Mouse (Mus musculus) cerebellum, adult 2 months (tissue): ENCODE data around the gene Epb41l1. TPM values are rescaled to one million over a fixed set of nuclear protein-coding genes. Genes with fewer than 3 reads are reported as not detected.

Source experiments
- DNase-seq, 2 experiments: peaks; one replicate each; pipeline ENCODE4 v3.0.0; 2021
- H3K27ac ChIP-seq: fragments of 200-500 bp; 2 replicates; pipeline ENCODE4 v1.5.1; 2012; ENCODE audit warnings: low read length, control low read depth, inconsistent platforms; ENCODE audit not compliant: insufficient read depth
- H3K27me3 ChIP-seq: fragments of 200-500 bp; 2 replicates; pipeline ENCODE4 v1.6.1; 2012; ENCODE audit warnings: inconsistent platforms, mild to moderate bottlenecking, low read length, moderate library complexity; ENCODE audit not compliant: control insufficient read depth, insufficient read depth
- H3K4me1 ChIP-seq: fragments of 200-500 bp; 2 replicates; pipeline ENCODE4 v1.6.1; 2011; ENCODE audit warnings: low read length; ENCODE audit not compliant: control insufficient read depth, insufficient read depth
- H3K4me3 ChIP-seq: fragments of 200-500 bp; replicated peaks from 2 replicates; pipeline ENCODE3; 2011; ENCODE audit warnings: mild to moderate bottlenecking, low read depth, low read length, control low read depth; ENCODE audit not compliant: insufficient read depth
- CTCF ChIP-seq: fragments of 200-500 bp; IDR thresholded peaks from 2 replicates; pipeline ENCODE4 v1.5.1; 2011; ENCODE audit warnings: low read depth, mild to moderate bottlenecking, control low read depth, low read length, moderate library complexity, borderline replicate concordance; ENCODE audit not compliant: insufficient read depth
- POLR2A ChIP-seq: fragments of 200-500 bp; IDR thresholded peaks from 2 replicates; pipeline ENCODE4 v1.6.1; 2011; ENCODE audit warnings: low read length, control low read depth, borderline replicate concordance; ENCODE audit not compliant: insufficient read depth
- WGBS: fragments of 180-500 bp; shearing (Covaris S2); methylation state at CpG from one replicate; pipeline ENCODE4 v1.1.7; 2018; 5-methylcytosine and 5-hydroxymethylcytosine counted together
- polyA plus RNA-seq: library from polyadenylated mRNA; depleted of rRNA; stranded (reverse); fragments of >200 nt; gene quantifications from 2 replicates; pipeline ENCODE4 v1.2.3, GENCODE M21; 2012

Gene Epb41l1
- polyA plus RNA-seq, 1 experiment, result 219 TPM

DNA sequence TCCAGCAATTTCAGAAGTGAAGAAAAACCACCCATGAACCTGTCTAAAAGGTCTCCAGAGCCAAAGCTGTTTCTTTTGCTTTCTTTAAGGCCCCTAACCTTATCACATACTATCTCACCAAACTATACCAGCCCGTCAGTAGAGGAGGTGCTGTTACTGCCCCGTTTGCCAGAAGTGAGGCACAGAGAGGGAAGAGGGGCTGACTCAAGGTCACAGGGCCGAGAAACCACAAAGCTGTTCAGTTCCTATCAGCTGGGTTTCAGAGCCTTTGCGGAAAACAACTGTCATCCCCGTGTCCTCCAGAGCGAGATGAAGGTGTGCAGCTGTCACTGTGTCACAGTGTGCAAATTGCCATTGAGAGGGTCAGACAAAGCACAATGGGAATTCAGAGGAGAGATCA lies 21.2 kb downstream of the Epb41l1 start:
- Histone ChIP-seq H3K27me3 (no peaks in the 10 kb centered on the region), H3K27ac (no peak overlapping the region), H3K4me3 (no peak overlapping the region), H3K4me1 (no peaks in the 10 kb centered on the region; the same call in 1 of the 2 replicates)
- DNase-seq, result no peak
- 69% methylated on average over 6 of the region's 6 CpGs for WGBS
- no peak for TF ChIP-seq POLR2A

DNA sequence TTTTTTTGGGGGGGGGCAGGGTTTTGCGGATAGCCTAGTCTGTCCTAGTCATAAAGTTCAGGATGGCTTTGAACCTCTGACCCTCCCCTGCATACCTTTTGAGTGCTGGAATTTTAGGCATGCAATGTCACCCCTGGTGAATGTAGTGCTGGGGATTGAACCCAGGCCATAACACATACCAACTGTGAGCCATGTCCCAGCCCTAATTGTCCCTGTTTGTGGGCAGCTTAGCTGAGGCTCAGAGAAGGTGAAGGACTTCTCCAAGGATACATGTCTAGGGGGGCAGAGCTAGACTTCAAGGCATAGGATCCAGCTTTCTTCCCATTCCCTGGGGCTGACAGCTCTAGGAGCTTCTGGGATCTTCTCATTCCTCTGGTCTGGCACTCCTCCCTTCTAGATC lies 22.6 kb downstream of the Epb41l1 start:
- DNase-seq, result no peak
- Histone ChIP-seq H3K4me1 (no peaks in the 10 kb centered on the region), H3K4me3 (no peak overlapping the region), H3K27ac (no peak overlapping the region), H3K27me3 (no peaks in the 10 kb centered on the region)
- no peak for TF ChIP-seq CTCF
- no peak for TF ChIP-seq POLR2A
- 95% methylated on average over 1 of the region's 1 CpGs for WGBS

DNA sequence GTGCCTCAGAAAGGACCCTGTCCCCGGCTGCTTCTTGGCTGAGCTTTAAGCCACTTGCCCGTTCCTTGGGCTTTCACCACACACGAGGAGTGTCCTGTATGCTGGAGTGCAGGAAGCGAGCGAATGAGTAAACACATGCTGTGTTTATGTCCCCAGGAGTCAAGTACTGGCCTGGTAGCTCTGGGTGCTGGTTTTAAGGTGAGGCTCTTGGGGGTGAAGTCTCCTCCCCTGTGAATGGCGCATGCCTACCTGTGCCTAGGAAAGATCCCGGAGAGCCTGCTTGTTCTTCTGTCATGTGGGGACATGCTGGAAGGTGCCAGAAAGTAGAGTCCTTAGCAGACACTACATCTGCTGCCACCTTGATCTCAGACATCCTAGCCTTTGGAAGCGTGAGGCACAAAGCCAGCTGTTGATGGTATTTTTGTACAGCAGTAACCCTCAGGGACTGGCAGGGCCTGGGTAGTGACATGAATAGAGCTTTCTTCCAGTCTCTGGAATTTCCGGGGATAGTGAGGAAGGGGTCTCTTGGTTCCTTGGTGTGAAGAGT lies 25.9 kb downstream of the Epb41l1 start:
- no peak for DNase-seq
- TF ChIP-seq POLR2A (no peak), CTCF (no peak)
- Histone ChIP-seq H3K27me3 (no peaks in the 10 kb centered on the region), H3K27ac (no peak overlapping the region), H3K4me3 (no peak overlapping the region), H3K4me1 (no peaks in the 10 kb centered on the region)
- WGBS, result 87% methylated on average over 9 of the region's 9 CpGs

DNA sequence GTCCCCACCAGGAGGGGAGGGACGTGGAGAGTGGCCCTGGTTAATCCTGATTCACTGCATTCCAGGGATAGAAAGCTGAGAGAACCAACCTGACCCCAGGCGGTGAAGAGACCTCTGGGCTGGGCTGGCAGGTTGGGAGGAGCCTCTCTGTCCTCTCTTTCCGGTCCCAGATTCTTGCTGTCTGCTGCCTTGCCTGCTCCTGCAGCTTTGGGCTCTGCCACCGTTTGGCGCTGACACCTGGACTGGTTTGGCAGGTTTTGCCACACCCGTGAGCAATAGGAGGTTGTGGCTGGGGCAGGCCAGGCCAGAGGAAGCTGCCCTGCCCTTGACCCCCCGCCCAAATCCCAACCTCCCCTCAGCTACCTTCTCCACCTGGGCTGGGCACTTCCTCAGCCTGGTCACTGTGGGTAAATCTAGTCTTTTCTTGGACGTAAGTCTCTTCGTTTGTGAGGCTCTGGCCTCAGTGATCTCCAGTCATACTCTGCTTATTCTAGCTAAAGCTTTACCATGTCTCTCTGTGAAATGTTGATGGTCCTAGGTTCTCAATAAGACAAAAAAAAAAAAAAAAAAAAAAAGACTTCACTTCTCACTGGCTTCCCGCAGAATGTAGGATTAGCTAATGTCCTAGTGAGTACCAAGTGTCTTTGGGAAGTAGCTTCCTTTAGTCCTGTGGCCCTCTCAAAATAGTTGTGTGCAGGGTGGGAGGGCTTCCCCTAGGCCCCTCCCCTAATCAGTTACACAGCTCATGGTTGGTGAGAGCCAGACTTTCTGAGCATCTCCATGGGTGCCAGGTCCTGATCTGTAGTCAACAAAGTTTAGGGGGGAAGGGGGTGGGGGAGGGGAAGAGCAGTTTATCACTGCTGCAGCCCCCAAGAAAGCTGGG lies 26.9 kb downstream of the Epb41l1 start:
- Histone ChIP-seq H3K27me3 (no peaks in the 10 kb centered on the region), H3K4me3 (no peak overlapping the region), H3K4me1 (no peaks in the 10 kb centered on the region), H3K27ac (no peak overlapping the region)
- DNase-seq, result no peak
- 46% methylated on average over 10 of the region's 10 CpGs for WGBS
- TF ChIP-seq CTCF, result no peak
- no peak for TF ChIP-seq POLR2A

DNA sequence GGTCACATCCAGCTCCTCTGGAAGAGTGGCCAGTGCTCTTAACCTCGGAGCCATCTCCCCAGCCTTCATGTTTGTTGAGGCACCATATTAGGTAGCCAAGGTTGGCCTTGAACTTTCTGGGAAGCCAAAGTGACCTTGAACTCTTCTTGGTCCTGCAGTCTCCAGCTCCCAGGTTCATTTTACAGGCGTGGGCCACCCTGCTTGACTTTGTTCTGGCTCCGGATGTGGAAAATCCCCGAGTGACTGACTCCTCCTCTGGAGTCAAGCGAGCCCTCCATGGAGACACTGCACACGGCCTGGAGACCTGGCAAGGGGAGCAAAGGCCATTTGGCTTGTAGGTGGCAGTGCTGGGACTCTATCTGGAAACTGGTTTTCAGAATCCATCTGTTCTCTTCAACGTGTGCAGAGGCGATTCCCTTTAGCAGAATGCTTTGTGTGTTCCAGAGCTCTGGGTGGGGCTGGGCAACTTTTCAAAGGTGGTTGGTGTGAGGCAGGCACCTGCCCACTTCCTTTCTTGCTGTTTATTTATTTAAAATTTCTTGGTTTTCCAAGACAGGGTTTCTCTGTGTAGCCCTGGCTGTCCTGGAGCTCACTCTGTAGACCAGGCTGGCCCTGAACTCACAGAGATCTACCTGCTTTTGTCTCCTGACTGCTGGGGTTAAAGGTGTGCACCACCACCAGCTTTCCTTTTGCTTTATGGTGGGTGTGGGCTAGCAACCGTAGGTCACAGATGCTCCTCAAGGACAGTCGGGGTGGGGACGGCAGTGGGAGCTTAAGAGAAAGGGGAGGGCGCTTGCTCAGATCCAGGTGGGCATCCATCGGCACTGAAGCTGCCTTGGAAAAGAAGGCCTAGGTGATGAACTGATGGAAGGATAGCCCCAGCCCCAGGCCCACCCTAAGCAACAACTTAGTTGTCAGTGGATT lies 30.8 kb downstream of the Epb41l1 start:
- TF ChIP-seq POLR2A (no peak), CTCF (no peak)
- Histone ChIP-seq H3K4me3 (no peak overlapping the region), H3K27me3 (no peaks in the 10 kb centered on the region), H3K27ac (no peak overlapping the region), H3K4me1 (no peaks in the 10 kb centered on the region)
- no peak for DNase-seq
- whole genome bisulfite sequencing, result 62% methylated on average over 13 of the region's 13 CpGs

DNA sequence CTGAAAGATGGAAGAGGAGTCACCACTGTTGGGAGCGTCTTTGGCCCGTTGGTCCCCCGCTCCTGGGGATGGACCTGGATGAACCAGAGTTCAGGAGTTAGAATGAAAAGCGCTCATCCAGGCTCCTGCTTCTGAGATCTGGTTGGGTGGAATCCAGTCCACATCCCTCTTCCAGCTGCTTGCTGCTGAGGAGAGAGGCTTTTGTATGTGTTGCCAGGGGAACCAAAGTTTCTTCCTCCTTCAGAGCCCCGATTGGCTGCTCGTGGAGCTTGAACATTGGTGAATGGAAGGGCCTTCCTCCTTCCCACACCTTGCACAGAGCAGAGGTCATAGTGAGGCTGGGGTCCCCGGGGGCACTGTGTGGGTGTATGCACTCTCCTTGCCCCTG lies 31.4 kb downstream of the Epb41l1 start:
- Histone ChIP-seq H3K27ac (no peak overlapping the region), H3K4me1 (peaks cover 2% of the 10 kb centered on the region; the same call in 1 of the 2 replicates), H3K27me3 (no peaks in the 10 kb centered on the region), H3K4me3 (no peak overlapping the region)
- no peak for DNase-seq
- TF ChIP-seq CTCF, result no peak
- TF ChIP-seq POLR2A, result no peak
- 69% methylated on average over 7 of the region's 7 CpGs for WGBS

DNA sequence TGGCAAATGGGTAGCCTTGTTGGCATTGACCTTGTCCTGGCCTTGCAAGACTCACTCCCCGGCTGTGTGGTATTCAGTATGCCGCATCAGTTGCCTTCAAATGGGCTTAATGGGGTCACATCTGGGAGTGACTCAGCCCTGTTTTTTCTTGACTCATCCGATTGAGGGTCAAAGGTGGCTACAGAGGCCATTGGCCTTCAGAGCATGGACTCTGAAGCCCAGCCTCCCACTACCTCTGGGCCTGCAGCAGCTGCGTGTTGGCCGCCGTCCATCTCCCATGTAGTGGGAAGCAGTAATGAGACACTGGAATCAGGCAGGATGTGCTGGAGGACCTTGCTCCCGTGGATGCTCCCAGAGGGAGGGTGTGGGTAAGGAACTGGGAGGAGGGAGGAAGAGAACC lies 33.1 kb downstream of the Epb41l1 start:
- H3K27me3 ChIP-seq, result no peaks in the 10 kb centered on the region
- H3K4me3 ChIP-seq, result no peak overlapping the region
- H3K4me1 ChIP-seq, result peaks cover 4% of the 10 kb centered on the region; the same call in 1 of the 2 replicates
- no peak for DNase-seq
- 80% methylated on average over 7 of the region's 7 CpGs for WGBS
- H3K27ac ChIP-seq, result no peak overlapping the region
- TF ChIP-seq CTCF (no peak), POLR2A (no peak)
